Mouse (Mus musculus) MEL (cell line): ENCODE results near the gene Sult5a1.

ENCODE experiments used
- BHLHE40 ChIP-seq: IDR thresholded peaks from 2 replicates; pipeline ENCODE4 v1.6.1; 2012; ENCODE audit warnings: low read depth, mild to moderate bottlenecking, inconsistent platforms, low read length, improper control_type of control experiment, borderline replicate concordance
- CHD2 ChIP-seq: IDR thresholded peaks from 2 replicates; pipeline ENCODE4 v1.6.1; 2011; ENCODE audit warnings: low read length, improper control_type of control experiment
- CTCF ChIP-seq, 3 experiments: IDR thresholded peaks in 2 of 3; conservative IDR thresholded peaks in 1 of 3; 2 replicates each; pipeline ENCODE4 v1.5.1; 2011 to 2012; ENCODE audit warnings: low read length in 3 of 3, low read depth in 2 of 3, mild to moderate bottlenecking in 2 of 3, improper control_type of control experiment in 1 of 3, inconsistent platforms in 1 of 3, mixed read lengths in 1 of 3, moderate library complexity in 1 of 3; ENCODE audit not compliant: control insufficient read depth in 1 of 3, insufficient read depth in 1 of 3, poor library complexity in 1 of 3, severe bottlenecking in 1 of 3
- EP300 ChIP-seq, 2 experiments: IDR thresholded peaks; 2 replicates each; pipeline ENCODE4 v1.6.1; 2011; ENCODE audit warnings: improper control_type of control experiment in 2 of 2, low read length in 2 of 2, low read depth in 1 of 2, mild to moderate bottlenecking in 1 of 2
- POLR2A ChIP-seq, 2 experiments: IDR thresholded peaks; 2 replicates each; pipeline ENCODE4 v1.6.1; 2011 to 2012; ENCODE audit warnings: low read length in 2 of 2, mild to moderate bottlenecking in 2 of 2, control low read depth in 1 of 2, improper control_type of control experiment in 1 of 2, low read depth in 1 of 2, moderate library complexity in 1 of 2; ENCODE audit not compliant: control insufficient read depth in 1 of 2, insufficient read depth in 1 of 2, poor library complexity in 1 of 2
- POLR2AphosphoS5 ChIP-seq: IDR thresholded peaks from 2 replicates; pipeline ENCODE4 v1.6.1; 2012; ENCODE audit warnings: low read depth, borderline replicate concordance, mild to moderate bottlenecking, inconsistent platforms, low read length, moderate library complexity, mixed read lengths
- SMC3 ChIP-seq: IDR thresholded peaks from 2 replicates; pipeline ENCODE4 v1.6.1; 2011; ENCODE audit warnings: low read depth, low read length, improper control_type of control experiment
- TAL1 ChIP-seq: IDR thresholded peaks from 2 replicates; pipeline ENCODE4 v1.6.1; 2012; ENCODE audit warnings: mild to moderate bottlenecking, inconsistent platforms, low read length, moderate library complexity, mixed read lengths
- TBP ChIP-seq: IDR thresholded peaks from 2 replicates; pipeline ENCODE4 v1.8.0; 2011; ENCODE audit warnings: low read depth, low read length, improper control_type of control experiment
- TCF12 ChIP-seq: IDR thresholded peaks from 2 replicates; pipeline ENCODE4 v1.6.1; 2014; ENCODE audit warnings: low read depth, mild to moderate bottlenecking, inconsistent platforms, low read length, improper control_type of control experiment, moderate library complexity
- UBTF ChIP-seq: IDR thresholded peaks from 2 replicates; pipeline ENCODE4 v1.6.1; 2012; ENCODE audit warnings: low read depth, mild to moderate bottlenecking, inconsistent platforms, low read length, improper control_type of control experiment, moderate library complexity, borderline replicate concordance; ENCODE audit not compliant: insufficient read depth
- USF2 ChIP-seq, 2 experiments: IDR thresholded peaks; 2 replicates each; pipeline ENCODE4 v1.6.1; 2011 to 2012; ENCODE audit warnings: improper control_type of control experiment in 2 of 2, low read length in 2 of 2, borderline replicate concordance in 1 of 2, inconsistent platforms in 1 of 2, low read depth in 1 of 2, mild to moderate bottlenecking in 1 of 2; ENCODE audit not compliant: insufficient read depth in 1 of 2

- TF ChIP-seq TBP (no peak), TCF12 (no peak), SMC3 (no peak), POLR2A (IDR thresholded peaks at IDR 0.05; ENCODE audit: control insufficient read depth in 1 of 2, insufficient read depth in 1 of 2, low read depth in 1 of 2, low read length in 2 of 2, poor library complexity in 1 of 2) (no peak), EP300 (IDR thresholded peaks at IDR 0.05; ENCODE audit: low read depth in 1 of 2, low read length in 2 of 2) (no peak), CTCF (IDR thresholded peaks at IDR 0.05 in 2 of 3, conservative IDR thresholded peaks at IDR 0.05 in 1 of 3; ENCODE audit: control insufficient read depth in 1 of 3, insufficient read depth in 1 of 3, low read depth in 2 of 3, low read length in 3 of 3, poor library complexity in 1 of 3, severe bottlenecking in 1 of 3) (no peak), UBTF (no peak), TAL1 (no peak), CHD2 (no peak), POLR2AphosphoS5 (no peak), BHLHE40 (no peak), USF2 (IDR thresholded peaks at IDR 0.05; ENCODE audit: borderline replicate concordance in 1 of 2, insufficient read depth in 1 of 2, low read depth in 1 of 2, low read length in 2 of 2) (no peak)
Observed at GRCm38 (mm10) chr8:123193771-123194170, 35.7 kb upstream of the Sult5a1 start.
